Mouse (Mus musculus): ENCODE measurements around the gene Ints7. TPM values are rescaled to one million over a fixed set of nuclear protein-coding genes. Genes with fewer than 3 reads are reported as not detected.

The Ints7 gene
- total RNA-seq, 2 experiments from 2014 or later, result 33.1 to 35.2 TPM

- intact Hi-C loops (cut with DNase I), result no loop called here
- no peak for DNase-seq (ENCODE audit: extremely low spot score in 1 of 2, low spot score in 2 of 2)
Measured at GRCm38 (mm10) chr1:191662899-191663500, 87.6 kb downstream of the Ints7 start.

GRCm38 (mm10) chr1:191663603-191664002, 88.2 kb downstream of the Ints7 start:
- intact Hi-C loops (cut with DNase I), result no loop called here
- no peak for DNase-seq (ENCODE audit: extremely low spot score in 1 of 2, low spot score in 2 of 2)

GRCm38 (mm10) chr1:191666351-191666750, 90.9 kb downstream of the Ints7 start:
- intact Hi-C loops (cut with DNase I), result no loop called here
- no peak for DNase-seq (ENCODE audit: extremely low spot score in 1 of 2, low spot score in 2 of 2)

GRCm38 (mm10) chr1:191668030-191668429, 92.6 kb downstream of the Ints7 start:
- intact Hi-C loops (cut with DNase I), result no loop called here
- no peak for DNase-seq (ENCODE audit: extremely low spot score in 1 of 2, low spot score in 2 of 2)

Other genes starting within 250 kb of the Ints7 start
- 10 to 100 TPM in 1 of 2 experiments, 1 to 10 TPM in 1; 9.8 to 11.5 TPM for gene Tmem206, start 249.7 kb upstream of the Ints7 start, total RNA-seq (2021)
- 10 to 100 TPM; 60.5 to 64.3 TPM for gene Ppp2r5a, start 172.4 kb upstream of the Ints7 start, total RNA-seq (2021)
- gene Dtl, start 92 bp upstream of the Ints7 start, total RNA-seq (2021), result 1 to 10 TPM; 4.3 to 4.7 TPM
- 100 to 1,000 TPM; 125 to 127 TPM for gene Lpgat1, start 142.2 kb downstream of the Ints7 start, total RNA-seq (2021)
- 1 to 10 TPM; 3.6 TPM for gene Nek2, start 245.8 kb downstream of the Ints7 start, total RNA-seq (2021)